Mouse (Mus musculus): ENCODE measurements around the gene Zfp639. TPM values are rescaled to one million over a fixed set of nuclear protein-coding genes. Genes with fewer than 3 reads are reported as not detected.

Zfp639 gene
- total and polyA plus RNA-seq, 3 experiments, result 34.1 to 302 (median 35.4) TPM

- no peak for DNase-seq (ENCODE audit: low read depth, low spot score)
- TF ChIP-seq ETS1 (IDR thresholded peaks at IDR 0.05; ENCODE audit: low read depth, low read length), result no peak
- TF ChIP-seq JUND (IDR thresholded peaks at IDR 0.05; ENCODE audit: low read depth, low read length), result no peak
- no peak for TF ChIP-seq ZC3H11A (IDR thresholded peaks at IDR 0.05; ENCODE audit: low read depth, low read length)
- TF ChIP-seq ZMIZ1 (IDR thresholded peaks at IDR 0.05; ENCODE audit: low read depth, low read length), result no peak
- no peak for TF ChIP-seq KAT2A (conservative IDR thresholded peaks at IDR 0.05; ENCODE audit: low read depth, low read length)
- no peak for TF ChIP-seq HCFC1 (IDR thresholded peaks at IDR 0.05; ENCODE audit: low read depth, low read length)
- no peak overlapping the region for H3K27ac ChIP-seq (ENCODE audit: control insufficient read depth, low read depth, low read length)
- no peak overlapping the region for H3K4me3 ChIP-seq (ENCODE audit: control insufficient read depth in 1 of 2, insufficient read depth in 1 of 2, low read depth in 2 of 2, low read length in 2 of 2)
- H3K9me3 ChIP-seq (replicated peaks; ENCODE audit: insufficient read depth, low read length), result no peaks in the 10 kb centered on the region
- no peaks in the 10 kb centered on the region for H3K36me3 ChIP-seq (ENCODE audit: control insufficient read depth in 1 of 2, insufficient read depth in 2 of 2, low read length in 2 of 2)
- peaks cover 3 to 5% of the 10 kb centered on the region in 2 experiments; a peak in 3 of 4 replicates for H3K27me3 ChIP-seq (ENCODE audit: control insufficient read depth in 1 of 2, insufficient read depth in 2 of 2, low read length in 2 of 2)
- H3K79me2 ChIP-seq (ENCODE audit: control insufficient read depth, insufficient read depth, low read length, poor library complexity), result no peaks in the 10 kb centered on the region
- no peak overlapping the region for H3K9ac ChIP-seq (ENCODE audit: control insufficient read depth, low read depth, low read length, poor library complexity, severe bottlenecking)
- H3K4me1 ChIP-seq (ENCODE audit: control insufficient read depth in 1 of 2, insufficient read depth in 2 of 2, low read length in 2 of 2), result no peaks in the 10 kb centered on the region
Measured at GRCm38 (mm10) chr3:32496711-32497070, 13.4 kb upstream of the Zfp639 start.

- Histone ChIP-seq H3K27me3 (ENCODE audit: control insufficient read depth in 1 of 2, insufficient read depth in 2 of 2, low read length in 2 of 2) (peaks cover 2 to 8% of the 10 kb centered on the region in 2 experiments), H3K9ac (ENCODE audit: control insufficient read depth, low read depth, low read length, poor library complexity, severe bottlenecking) (no peak overlapping the region), H3K4me3 (ENCODE audit: control insufficient read depth in 1 of 2, insufficient read depth in 1 of 2, low read depth in 2 of 2, low read length in 2 of 2) (no peak overlapping the region), H3K79me2 (ENCODE audit: control insufficient read depth, insufficient read depth, low read length, poor library complexity) (no peaks in the 10 kb centered on the region), H3K36me3 (ENCODE audit: control insufficient read depth in 1 of 2, insufficient read depth in 2 of 2, low read length in 2 of 2) (no peaks in the 10 kb centered on the region), H3K9me3 (replicated peaks; ENCODE audit: insufficient read depth, low read length) (no peaks in the 10 kb centered on the region), H3K27ac (ENCODE audit: control insufficient read depth, low read depth, low read length) (no peak overlapping the region), H3K4me1 (ENCODE audit: control insufficient read depth in 1 of 2, insufficient read depth in 2 of 2, low read length in 2 of 2) (no peaks in the 10 kb centered on the region)
- TF ChIP-seq ELF1 (IDR thresholded peaks at IDR 0.05; ENCODE audit: low read depth, low read length) (no peak), GABPA (IDR thresholded peaks at IDR 0.05; ENCODE audit: low read depth, low read length) (no peak), ZKSCAN1 (IDR thresholded peaks at IDR 0.05; ENCODE audit: low read depth, low read length) (no peak), HCFC1 (IDR thresholded peaks at IDR 0.05; ENCODE audit: low read depth, low read length) (no peak), ZMIZ1 (IDR thresholded peaks at IDR 0.05; ENCODE audit: low read depth, low read length) (no peak)
- DNase-seq (ENCODE audit: low read depth, low spot score), result no peak
Measured at GRCm38 (mm10) chr3:32500346-32500745, 9.7 kb upstream of the Zfp639 start.

- H3K79me2 ChIP-seq (ENCODE audit: control insufficient read depth, insufficient read depth, low read length, poor library complexity), result peaks cover 3% of the 10 kb centered on the region
- H3K27ac ChIP-seq (ENCODE audit: control insufficient read depth, low read depth, low read length), result no peak overlapping the region
- H3K36me3 ChIP-seq (ENCODE audit: control insufficient read depth in 1 of 2, insufficient read depth in 2 of 2, low read length in 2 of 2), result no peaks in the 10 kb centered on the region
- DNase-seq (ENCODE audit: low read depth, low spot score), result no peak
- TF ChIP-seq CTCF (IDR thresholded peaks at IDR 0.05 in 2 of 3, conservative IDR thresholded peaks at IDR 0.05 in 1 of 3; ENCODE audit: control insufficient read depth in 1 of 3, insufficient read depth in 1 of 3, low read depth in 2 of 3, low read length in 3 of 3, poor library complexity in 1 of 3, severe bottlenecking in 1 of 3) (no peak), TCF12 (IDR thresholded peaks at IDR 0.05; ENCODE audit: low read depth, low read length) (no peak), RCOR1 (IDR thresholded peaks at IDR 0.05; ENCODE audit: low read depth, low read length) (no peak)
- no peak overlapping the region for H3K9ac ChIP-seq (ENCODE audit: control insufficient read depth, low read depth, low read length, poor library complexity, severe bottlenecking)
- peaks cover 2 to 4% of the 10 kb centered on the region in 2 experiments for H3K27me3 ChIP-seq (ENCODE audit: control insufficient read depth in 1 of 2, insufficient read depth in 2 of 2, low read length in 2 of 2)
- H3K4me3 ChIP-seq (ENCODE audit: control insufficient read depth in 1 of 2, insufficient read depth in 1 of 2, low read depth in 2 of 2, low read length in 2 of 2), result no peak overlapping the region
- no peaks in the 10 kb centered on the region for H3K9me3 ChIP-seq (replicated peaks; ENCODE audit: insufficient read depth, low read length)
- no peaks in the 10 kb centered on the region for H3K4me1 ChIP-seq (ENCODE audit: control insufficient read depth in 1 of 2, insufficient read depth in 2 of 2, low read length in 2 of 2)
Measured at GRCm38 (mm10) chr3:32505841-32506240, 4.2 kb upstream of the Zfp639 start.
